Mouse (Mus musculus) liver, postnatal 0 days (tissue): ENCODE results near the gene Bhlha9. TPM values are rescaled to one million over a fixed set of nuclear protein-coding genes. Genes with fewer than 3 reads are reported as not detected.

Experiments used
- ATAC-seq: fragments of 200-750 bp; cut with Nextera tagmentation; 2 replicates; pipeline ENCODE4 v1.8.0; 2017; ENCODE audit warnings: mild to moderate bottlenecking, moderate library complexity
- DNase-seq: peaks from one replicate; pipeline ENCODE4 v3.0.0-alpha.2; 2016
- H3K27ac ChIP-seq: fragments of 300-500 bp; sonication (generic); 2 replicates; pipeline ENCODE4 v1.5.1; 2014; ENCODE audit warnings: antibody characterized with exemption, moderate library complexity, mild to moderate bottlenecking, low read depth
- H3K27me3 ChIP-seq: fragments of 300-500 bp; sonication (generic); 2 replicates; pipeline ENCODE4 v1.6.1; 2014; ENCODE audit warnings: low read length, control low read depth, mixed read lengths; ENCODE audit not compliant: insufficient read depth
- H3K36me3 ChIP-seq: fragments of 300-500 bp; sonication (generic); replicated peaks from 2 replicates; pipeline ENCODE4 v1.6.1; 2014; ENCODE audit warnings: mild to moderate bottlenecking, control low read depth, low read length, moderate library complexity, mixed read lengths; ENCODE audit not compliant: insufficient read depth
- H3K4me1 ChIP-seq: fragments of 300-500 bp; sonication (generic); 2 replicates; pipeline ENCODE4 v1.6.1; 2014; ENCODE audit warnings: antibody characterized with exemption, mild to moderate bottlenecking, control low read depth; ENCODE audit not compliant: insufficient read depth
- H3K4me2 ChIP-seq: fragments of 300-500 bp; sonication (generic); 2 replicates; pipeline ENCODE4 v1.6.1; 2014; ENCODE audit warnings: low read depth, mild to moderate bottlenecking, low read length, moderate library complexity, mixed read lengths
- H3K4me3 ChIP-seq: fragments of 300-500 bp; sonication (generic); 2 replicates; pipeline ENCODE4 v1.5.1; 2014; ENCODE audit warnings: low read depth, low read length
- H3K9ac ChIP-seq: fragments of 300-500 bp; sonication (generic); replicated peaks from 2 replicates; pipeline ENCODE4 v1.6.1; 2014; ENCODE audit warnings: mild to moderate bottlenecking, moderate library complexity
- H3K9me3 ChIP-seq: fragments of 300-500 bp; sonication (generic); 2 replicates; pipeline ENCODE4 v1.6.1; 2016; ENCODE audit warnings: mild to moderate bottlenecking, control low read depth, low read length, mixed read lengths
- CTCF ChIP-seq: sonication (generic); IDR thresholded peaks from 2 replicates; pipeline ENCODE4 v1.5.1; 2016; ENCODE audit warnings: antibody characterized with exemption, low read depth
- EP300 ChIP-seq: IDR thresholded peaks from 2 replicates; pipeline ENCODE4 v1.6.1; 2016; ENCODE audit warnings: antibody characterized with exemption, low read depth, mild to moderate bottlenecking
- WGBS: fragments of 180-500 bp; shearing (Covaris S2); extraction: QIAGEN DNeasy Blood & Tissue Kit; methylation state at CpG from one replicate; pipeline ENCODE4 v1.1.7; 2014; ENCODE audit not compliant: insufficient replicate concordance; 5-methylcytosine and 5-hydroxymethylcytosine counted together
- polyA plus RNA-seq: library from polyadenylated mRNA; unstranded; fragments of >200 nt; fragmentation: Nextera tagmentation; extraction: Ambion mirVana; gene quantifications from 2 replicates; pipeline ENCODE4 v1.2.1, GENCODE M21; 2015

The Bhlha9 gene
- polyA plus RNA-seq, 1 experiment from 2014 or later, result 0.08 TPM

DNA sequence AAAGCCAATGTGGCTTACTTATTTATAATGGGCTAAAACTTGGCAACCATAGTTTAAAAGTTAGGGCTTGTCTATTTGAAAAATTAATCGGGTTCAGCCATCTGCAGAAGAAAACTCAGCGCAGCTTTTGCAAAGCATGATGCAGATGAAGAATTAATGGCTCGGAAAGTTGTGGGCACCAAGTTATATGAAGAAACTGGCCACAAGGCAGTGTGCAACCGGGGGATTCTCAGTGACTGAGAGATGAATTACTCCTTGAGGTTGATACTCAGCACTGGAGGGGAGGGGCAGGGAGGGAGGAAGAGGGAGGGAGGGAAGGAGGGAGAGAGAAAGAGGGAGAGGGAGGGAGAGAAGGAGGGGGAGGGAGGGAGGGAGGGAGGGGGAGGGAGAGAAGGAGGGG lies 44.7 kb downstream of the Bhlha9 start:
- DNase-seq (no peak), ATAC-seq (no peak)
- TF ChIP-seq EP300 (no peak), CTCF (no peak)
- Histone ChIP-seq H3K9ac (no peak overlapping the region), H3K27me3 (no peaks in the 10 kb centered on the region), H3K4me1 (no peaks in the 10 kb centered on the region), H3K9me3 (no peaks in the 10 kb centered on the region), H3K4me3 (no peak overlapping the region), H3K36me3 (no peaks in the 10 kb centered on the region), H3K4me2 (no peak overlapping the region), H3K27ac (no peak overlapping the region)
- WGBS, result 70% methylated on average over 4 of the region's 4 CpGs

Other genes with a start within 250 kb of the Bhlha9 start
- gene Abr, start 50.2 kb upstream of the Bhlha9 start, polyA plus RNA-seq, result 3.4 and 3.6 TPM in 2 replicates
- 0.08 TPM in 2 replicates for gene Trarg1, start 7.3 kb downstream of the Bhlha9 start, polyA plus RNA-seq
- gene Gosr1, start 91.1 kb downstream of the Bhlha9 start, polyA plus RNA-seq, result 10.1 and 12.9 TPM in 2 replicates
- 3.3 and 3.7 TPM in 2 replicates for gene Cpd, start 174.5 kb downstream of the Bhlha9 start, polyA plus RNA-seq
- 0.11 TPM in 1 of 2 replicates, not detected in the other for gene Tmigd1, start 229.7 kb downstream of the Bhlha9 start, polyA plus RNA-seq